Mouse (Mus musculus) gastrocnemius, postnatal 36 days (tissue): ENCODE results near the gene Cts8. TPM values are rescaled to one million over a fixed set of nuclear protein-coding genes. Genes with fewer than 3 reads are reported as not detected.

ENCODE experiments used
- DNase-seq, 2 experiments: peaks; one replicate each; pipeline ENCODE4 v3.0.0; 2022
- intact Hi-C: fragments of 180-260 bp; cut with DNase I; formaldehyde crosslinking; loops from one replicate; pipeline ENCODE4 v1.15.1; 2025
- long read RNA-seq, 2 experiments: library from polyadenylated mRNA; stranded (forward); transcript quantifications; one replicate each; pipeline ENCODE4 v2.0.0; 2021
- total RNA-seq, 2 experiments: library from RNA; stranded (reverse); gene quantifications; 2 replicates each; pipeline ENCODE4 v1.2.3; 2021

The Cts8 gene
- not detected for total RNA-seq
- long read RNA-seq, experiment 1 = 0 reads
- long read RNA-seq, experiment 2 = 0 reads

- no peak for DNase-seq
- intact Hi-C loops = no loop called here
Observed at GRCm38 (mm10) chr13:61255258-61255657, at the start of gene Cts8. Cts8 (minus strand) TSS chr13:61255358.

GRCm38 (mm10) chr13:61288739-61289138 lies 33.6 kb upstream of the Cts8 start, which contains the start of gene Gm49398:
Gm49398 (minus strand) TSS chr13:61288839.
- intact Hi-C loops = no loop called here

GRCm38 (mm10) chr13:61241076-61241947 lies 13.8 kb downstream of the Cts8 start:
- DNase-seq = no peak
- intact Hi-C loops = no loop called here

More at GRCm38 (mm10) chr13:61288739-61289138, 33.6 kb upstream of the Cts8 start, which contains the start of gene Gm49398:
- DNase-seq = no peak

GRCm38 (mm10) chr13:61203310-61203709 lies 51.8 kb downstream of the Cts8 start, which contains the start of gene Cts6:
Cts6 (minus strand) TSS chr13:61203410.
- no peak for DNase-seq
- intact Hi-C loops = no loop called here

Other genes with a start within 250 kb of the Cts8 start
- gene Ctsj, start 249.4 kb downstream of the Cts8 start, total RNA-seq = not detected
- gene Ctsq, start 214.7 kb downstream of the Cts8 start, total RNA-seq = not detected
- not detected for gene Ctsr, start 91.1 kb downstream of the Cts8 start, total RNA-seq
- gene Cts6, start 51.9 kb downstream of the Cts8 start, total RNA-seq = not detected
- gene Gm49398, start 33.5 kb upstream of the Cts8 start, total RNA-seq = not detected
- gene Cts7, start 102.8 kb upstream of the Cts8 start, total RNA-seq = not detected